Mouse (Mus musculus) stomach, embryonic 16.5 days (tissue): ENCODE data around the gene Cuzd1. TPM values are rescaled to one million over a fixed set of nuclear protein-coding genes. Genes with fewer than 3 reads are reported as not detected.

Experiments
- ATAC-seq: fragments of 200-750 bp; cut with Nextera tagmentation; 2 replicates; pipeline ENCODE4 v1.8.0; 2017; ENCODE audit warnings: moderate number of reproducible peaks, moderate TSS enrichment; ENCODE audit not compliant: insufficient read depth, low FRiP score
- H3K27ac ChIP-seq: fragments of 300-500 bp; sonication (generic); 2 replicates; pipeline ENCODE4 v1.5.1; 2014; ENCODE audit warnings: low read length
- H3K27me3 ChIP-seq: fragments of 300-500 bp; sonication (generic); 2 replicates; pipeline ENCODE4 v1.6.1; 2014; ENCODE audit warnings: low read length, control low read depth, mixed read lengths; ENCODE audit not compliant: control insufficient read depth, insufficient read depth
- H3K36me3 ChIP-seq: fragments of 300-500 bp; sonication (generic); 2 replicates; pipeline ENCODE4 v1.6.1; 2014; ENCODE audit warnings: low read length; ENCODE audit not compliant: control insufficient read depth, insufficient read depth
- H3K4me1 ChIP-seq: fragments of 300-500 bp; sonication (generic); 2 replicates; pipeline ENCODE4 v1.6.1; 2014; ENCODE audit warnings: low read length, control low read depth, mixed read lengths; ENCODE audit not compliant: control insufficient read depth, insufficient read depth
- H3K4me2 ChIP-seq: fragments of 300-500 bp; sonication (generic); 2 replicates; pipeline ENCODE4 v1.6.1; 2014; ENCODE audit warnings: low read depth, low read length, mixed read lengths
- H3K4me3 ChIP-seq: fragments of 300-500 bp; sonication (generic); replicated peaks from 2 replicates; pipeline ENCODE4 v1.5.1; 2014; ENCODE audit warnings: mild to moderate bottlenecking, low read length
- H3K9ac ChIP-seq: fragments of 300-500 bp; sonication (generic); 2 replicates; pipeline ENCODE4 v1.6.1; 2014; ENCODE audit warnings: low read length
- H3K9me3 ChIP-seq: fragments of 300-500 bp; sonication (generic); replicated peaks from 2 replicates; pipeline ENCODE4 v1.6.1; 2016; ENCODE audit warnings: low read length, control low read depth; ENCODE audit not compliant: control insufficient read depth
- WGBS: fragments of 180-500 bp; shearing (Covaris S2); extraction: QIAGEN DNeasy Blood & Tissue Kit; methylation state at CpG from one replicate; pipeline ENCODE4 v1.1.7; 2014; 5-methylcytosine and 5-hydroxymethylcytosine counted together
- polyA plus RNA-seq: library from polyadenylated mRNA; unstranded; fragments of >200 nt; fragmentation: Nextera tagmentation; extraction: Ambion mirVana; gene quantifications from 2 replicates; pipeline ENCODE4 v1.2.1, GENCODE M21; 2015

The Cuzd1 gene
- polyA plus RNA-seq, 1 experiment from 2014 or later: 1.3 TPM

GRCm38 (mm10) chr7:131303340-131303739 lies 18.8 kb downstream of the Cuzd1 start:
- Histone ChIP-seq H3K27ac (no peak overlapping the region), H3K36me3 (no peaks in the 10 kb centered on the region), H3K4me3 (no peak overlapping the region), H3K9ac (no peak overlapping the region), H3K4me2 (no peak overlapping the region), H3K9me3 (no peaks in the 10 kb centered on the region), H3K4me1 (no peaks in the 10 kb centered on the region), H3K27me3 (no peaks in the 10 kb centered on the region)
- ATAC-seq: no peak
- WGBS: 54% methylated on average over 8 of the region's 8 CpGs

GRCm38 (mm10) chr7:131297151-131297550 lies 24.9 kb downstream of the Cuzd1 start:
- no peak overlapping the region for H3K9ac ChIP-seq
- WGBS: 72% methylated on average over 8 of the region's 8 CpGs
- H3K4me3 ChIP-seq: no peak overlapping the region
- no peaks in the 10 kb centered on the region for H3K9me3 ChIP-seq
- no peak overlapping the region for H3K27ac ChIP-seq
- H3K4me1 ChIP-seq: no peaks in the 10 kb centered on the region
- H3K27me3 ChIP-seq: no peaks in the 10 kb centered on the region
- H3K36me3 ChIP-seq: no peaks in the 10 kb centered on the region
- H3K4me2 ChIP-seq: no peak overlapping the region
- ATAC-seq: no peak

GRCm38 (mm10) chr7:131265851-131266250 lies 56.2 kb downstream of the Cuzd1 start:
- no peaks in the 10 kb centered on the region for H3K4me1 ChIP-seq
- H3K4me2 ChIP-seq: no peak overlapping the region
- no peaks in the 10 kb centered on the region for H3K27me3 ChIP-seq
- H3K27ac ChIP-seq: no peak overlapping the region
- no peaks in the 10 kb centered on the region for H3K36me3 ChIP-seq
- no peaks in the 10 kb centered on the region for H3K9me3 ChIP-seq
- H3K4me3 ChIP-seq: no peak overlapping the region
- no peak for ATAC-seq
- 63% methylated on average over 4 of the region's 4 CpGs for WGBS
- H3K9ac ChIP-seq: no peak overlapping the region

GRCm38 (mm10) chr7:131264251-131264650 lies 57.8 kb downstream of the Cuzd1 start:
- Histone ChIP-seq H3K9me3 (no peaks in the 10 kb centered on the region), H3K4me2 (no peak overlapping the region), H3K4me3 (no peak overlapping the region), H3K4me1 (no peaks in the 10 kb centered on the region), H3K9ac (no peak overlapping the region), H3K36me3 (no peaks in the 10 kb centered on the region), H3K27me3 (no peaks in the 10 kb centered on the region), H3K27ac (no peak overlapping the region)
- WGBS: 82% methylated on average over 4 of the region's 4 CpGs
- ATAC-seq: no peak

- ATAC-seq: no peak
- H3K4me2 ChIP-seq: no peak overlapping the region
- no peak overlapping the region for H3K27ac ChIP-seq
- H3K27me3 ChIP-seq: no peaks in the 10 kb centered on the region
- H3K36me3 ChIP-seq: no peaks in the 10 kb centered on the region
- H3K9ac ChIP-seq: no peak overlapping the region
- H3K9me3 ChIP-seq: no peaks in the 10 kb centered on the region
- no peaks in the 10 kb centered on the region for H3K4me1 ChIP-seq
- 54% methylated on average over 6 of the region's 6 CpGs for WGBS
- no peak overlapping the region for H3K4me3 ChIP-seq
Measured at GRCm38 (mm10) chr7:131260946-131261345, 61.1 kb downstream of the Cuzd1 start.

Other genes with a start within 250 kb of the Cuzd1 start
- not detected in 2 replicates for gene 4933402N03Rik, start 176.0 kb downstream of the Cuzd1 start, polyA plus RNA-seq
- gene 5430419D17Rik, start 147.9 kb downstream of the Cuzd1 start, polyA plus RNA-seq: 0.04 and 0.05 TPM in 2 replicates
- gene Fam24b, start 7.2 kb upstream of the Cuzd1 start, polyA plus RNA-seq: not detected in 2 replicates
- gene Fam24a, start 11.6 kb upstream of the Cuzd1 start, polyA plus RNA-seq: not detected in 2 replicates
- 21.4 and 21.7 TPM in 2 replicates for gene 2310057M21Rik, start 40.5 kb upstream of the Cuzd1 start, polyA plus RNA-seq
- 64.7 and 77.5 TPM in 2 replicates for gene Pstk, start 48.8 kb upstream of the Cuzd1 start, polyA plus RNA-seq
- 11.6 and 14.4 TPM in 2 replicates for gene Ikzf5, start 88.2 kb upstream of the Cuzd1 start, polyA plus RNA-seq
- gene Acadsb, start 88.3 kb upstream of the Cuzd1 start, polyA plus RNA-seq: 115 and 117 TPM in 2 replicates
- 0.15 and 0.32 TPM in 2 replicates for gene Hmx3, start 220.6 kb upstream of the Cuzd1 start, polyA plus RNA-seq
- gene Hmx2, start 226.5 kb upstream of the Cuzd1 start, polyA plus RNA-seq: 0.66 and 0.76 TPM in 2 replicates
- gene Bub3, start 237.9 kb upstream of the Cuzd1 start, polyA plus RNA-seq: 178 and 184 TPM in 2 replicates